Mouse (Mus musculus) 416B (cell line): Measurements from ENCODE around the gene Hoxb3.

Experiments used
- DNase-seq: peaks from one replicate; pipeline ENCODE4 v3.0.0; 2011; ENCODE audit warnings: low read depth

Hoxb3 gene

GRCm38 (mm10) chr11:96302381-96303150 is 20.6 kb upstream of the Hoxb3 start:
- no peak for DNase-seq

GRCm38 (mm10) chr11:96303151-96304099 is 19.7 kb upstream of the Hoxb3 start, which contains the start of gene Hoxb5:
Hoxb5 (plus strand) TSS chr11:96303336.
- peak; percentile 61 for DNase-seq

- DNase-seq: no peak
Observed at GRCm38 (mm10) chr11:96304381-96305195, 18.5 kb upstream of the Hoxb3 start.

- no peak for DNase-seq
Observed at GRCm38 (mm10) chr11:96305505-96306182, 17.5 kb upstream of the Hoxb3 start.

- DNase-seq: no peak
Observed at GRCm38 (mm10) chr11:96306183-96306907, 16.8 kb upstream of the Hoxb3 start.

- DNase-seq: no peak
Observed at GRCm38 (mm10) chr11:96306908-96307269, 16.2 kb upstream of the Hoxb3 start.

- DNase-seq: no peak
Observed at GRCm38 (mm10) chr11:96308763-96309162, 14.4 kb upstream of the Hoxb3 start.

- peak; percentile 18 for DNase-seq
Observed at GRCm38 (mm10) chr11:96309288-96309687, 13.8 kb upstream of the Hoxb3 start.

- no peak for DNase-seq
Observed at GRCm38 (mm10) chr11:96310183-96310938, 12.8 kb upstream of the Hoxb3 start.

GRCm38 (mm10) chr11:96311097-96311496 is 12.0 kb upstream of the Hoxb3 start:
- DNase-seq: peak; percentile 74

- DNase-seq: peak; percentile 88
Observed at GRCm38 (mm10) chr11:96311520-96312417, 11.4 kb upstream of the Hoxb3 start.

- DNase-seq: no peak
Observed at GRCm38 (mm10) chr11:96313134-96313533, 10.0 kb upstream of the Hoxb3 start.

- DNase-seq: peak; percentile 26
Observed at GRCm38 (mm10) chr11:96313806-96314428, 9.2 kb upstream of the Hoxb3 start.

GRCm38 (mm10) chr11:96314671-96315343 is 8.3 kb upstream of the Hoxb3 start:
- peak; percentile 80 for DNase-seq

GRCm38 (mm10) chr11:96315344-96315681 is 7.8 kb upstream of the Hoxb3 start:
- no peak for DNase-seq

- no peak for DNase-seq
Observed at GRCm38 (mm10) chr11:96316696-96317607, 6.2 kb upstream of the Hoxb3 start.
